Mouse (Mus musculus) olfactory bulb, adult 2 months (tissue): Measurements from ENCODE around the gene Gm9376.

Experiments used
- CTCF ChIP-seq: fragments of 200-500 bp; IDR thresholded peaks from 2 replicates; pipeline ENCODE4 v1.5.1; 2012; ENCODE audit warnings: low read depth, mild to moderate bottlenecking, low read length, moderate library complexity; ENCODE audit not compliant: insufficient read depth
- POLR2A ChIP-seq: fragments of 200-500 bp; IDR thresholded peaks from 2 replicates; pipeline ENCODE4 v1.6.1; 2012; ENCODE audit warnings: mild to moderate bottlenecking, low read depth, low read length, moderate library complexity; ENCODE audit not compliant: insufficient read depth

DNA sequence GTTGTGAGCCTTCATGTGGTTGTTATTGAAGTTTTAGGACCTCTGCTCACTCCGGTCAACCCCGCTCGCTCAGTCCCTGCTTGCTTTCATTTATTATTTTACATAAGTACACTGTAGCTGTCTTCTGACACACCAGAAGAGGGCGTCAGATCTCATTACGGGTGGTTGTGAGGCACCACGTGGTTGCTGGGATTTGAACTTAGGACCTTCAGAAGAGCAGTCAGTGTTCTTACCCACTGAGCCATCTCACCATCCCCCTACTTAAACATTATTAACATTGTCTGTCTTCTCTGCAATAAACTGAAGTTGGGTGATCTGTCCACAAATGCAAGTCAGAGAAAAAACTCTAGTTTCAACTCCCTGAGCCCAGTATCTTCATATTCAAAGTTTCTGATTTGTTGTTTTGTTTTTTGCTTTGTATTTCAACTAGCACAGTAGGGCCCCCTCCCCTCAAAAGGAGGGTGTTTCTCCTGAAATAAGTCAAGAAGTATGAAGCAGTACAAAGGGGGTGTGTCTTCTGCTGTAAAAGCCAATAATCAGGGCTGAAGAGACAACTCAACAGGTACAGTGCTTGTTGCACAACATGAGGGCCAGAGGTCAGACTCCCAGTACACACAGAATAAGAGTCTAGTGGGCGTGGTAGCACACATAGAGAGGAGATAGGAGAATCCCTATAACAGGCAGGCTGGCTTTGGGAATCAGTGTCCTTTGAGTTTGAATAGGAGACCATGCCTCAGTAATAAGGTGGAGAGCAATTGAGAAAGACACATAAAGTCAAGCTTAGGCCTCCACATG lies 11.1 kb downstream of the Gm9376 start:
- TF ChIP-seq POLR2A (no peak), CTCF (no peak)
